Mouse (Mus musculus): Measurements from ENCODE around the gene Syngr1. TPM values are rescaled to one million over a fixed set of nuclear protein-coding genes. Genes with fewer than 3 reads are reported as not detected.

The Syngr1 gene
- polyA plus RNA-seq, 1 experiment from 2014 or later: 11.2 TPM

Small RNAs within 50 kb of the gene (microRNA-seq; reads per million reads assigned to microRNA genes)
- gene Snord43: 18.1 reads per million, percentile 38 among the genes with 10 or more reads in this experiment

Other genes with a start within 250 kb of the Syngr1 start
- 29.3 and 31.0 TPM in 2 replicates for gene Apobec3, start 199.7 kb upstream of the Syngr1 start, polyA plus RNA-seq (2015; fragmentation: Nextera tagmentation; extraction: Ambion mirVana)
- gene Cbx7, start 120.2 kb upstream of the Syngr1 start, polyA plus RNA-seq (2015; fragmentation: Nextera tagmentation; extraction: Ambion mirVana): 2.9 and 3.0 TPM in 2 replicates
- 3.8 and 5.1 TPM in 2 replicates for gene Pdgfb, start 76.4 kb upstream of the Syngr1 start, polyA plus RNA-seq (2015; fragmentation: Nextera tagmentation; extraction: Ambion mirVana)
- gene Rpl3, start 534 bp downstream of the Syngr1 start, polyA plus RNA-seq (2015; fragmentation: Nextera tagmentation; extraction: Ambion mirVana): 1,112 and 1,115 TPM in 2 replicates
- 34.6 and 39.1 TPM in 2 replicates for gene Tab1, start 41.8 kb downstream of the Syngr1 start, polyA plus RNA-seq (2015; fragmentation: Nextera tagmentation; extraction: Ambion mirVana)
- gene Mgat3, start 82.4 kb downstream of the Syngr1 start, polyA plus RNA-seq (2015; fragmentation: Nextera tagmentation; extraction: Ambion mirVana): 6.4 and 7.3 TPM in 2 replicates
- gene Mief1, start 142.7 kb downstream of the Syngr1 start, polyA plus RNA-seq (2015; fragmentation: Nextera tagmentation; extraction: Ambion mirVana): 35.3 and 37.6 TPM in 2 replicates
- not detected in 2 replicates for gene AC140267.1, start 144.5 kb downstream of the Syngr1 start, polyA plus RNA-seq (2015; fragmentation: Nextera tagmentation; extraction: Ambion mirVana)
- gene Atf4, start 163.8 kb downstream of the Syngr1 start, polyA plus RNA-seq (2015; fragmentation: Nextera tagmentation; extraction: Ambion mirVana): 127 and 131 TPM in 2 replicates
- 57.3 and 58.8 TPM in 2 replicates for gene Rps19bp1, start 173.0 kb downstream of the Syngr1 start, polyA plus RNA-seq (2015; fragmentation: Nextera tagmentation; extraction: Ambion mirVana)
- 0.03 TPM in 1 of 2 replicates, not detected in the other for gene Cacna1i, start 195.9 kb downstream of the Syngr1 start, polyA plus RNA-seq (2015; fragmentation: Nextera tagmentation; extraction: Ambion mirVana)

All from kidney, embryonic 15.5 days (tissue).